Mouse (Mus musculus) heart, adult 2 months (tissue): Measurements from ENCODE around the gene Mapk12. TPM values are rescaled to one million over a fixed set of nuclear protein-coding genes. Genes with fewer than 3 reads are reported as not detected.

Experiments used
- DNase-seq, 2 experiments: peaks; one replicate each; pipeline ENCODE4 v3.0.0; 2021
- H3K27ac ChIP-seq: fragments of 200-600 bp; 2 replicates; pipeline ENCODE4 v1.8.1; 2022
- H3K27me3 ChIP-seq: fragments of 200-500 bp; 2 replicates; pipeline ENCODE4 v1.6.1; 2012; ENCODE audit warnings: mild to moderate bottlenecking, low read length, inconsistent platforms, mixed read lengths; ENCODE audit not compliant: control insufficient read depth, insufficient read depth
- H3K36me3 ChIP-seq: fragments of 200-500 bp; 2 replicates; pipeline ENCODE4 v1.6.1; 2012; ENCODE audit warnings: low read length, inconsistent platforms; ENCODE audit not compliant: control insufficient read depth, insufficient read depth
- H3K4me1 ChIP-seq: fragments of 200-500 bp; 2 replicates; pipeline ENCODE4 v1.6.1; 2011; ENCODE audit warnings: low read length; ENCODE audit not compliant: control insufficient read depth, insufficient read depth
- H3K4me3 ChIP-seq: fragments of 200-600 bp; 2 replicates; pipeline ENCODE4 v1.8.1; 2022
- H3K79me2 ChIP-seq: fragments of 200-500 bp; replicated peaks from 2 replicates; pipeline ENCODE4 v1.6.1; 2012; ENCODE audit warnings: mild to moderate bottlenecking, inconsistent platforms, low read length, moderate library complexity, mixed read lengths; ENCODE audit not compliant: control insufficient read depth, insufficient read depth
- H3K9ac ChIP-seq: fragments of 200-500 bp; 2 replicates; pipeline ENCODE4 v1.6.1; 2012; ENCODE audit warnings: low read depth, mild to moderate bottlenecking, control low read depth, inconsistent platforms, low read length, mixed read lengths
- CTCF ChIP-seq: fragments of 200-600 bp; IDR thresholded peaks from 2 replicates; pipeline ENCODE4 v1.8.1; 2022; ENCODE audit warnings: antibody characterized with exemption, mild to moderate bottlenecking, moderate library complexity
- EP300 ChIP-seq: fragments of 200-500 bp; IDR thresholded peaks from 2 replicates; pipeline ENCODE4 v1.6.1; 2011; ENCODE audit warnings: low read depth, low read length, control low read depth; ENCODE audit not compliant: insufficient read depth
- POLR2A ChIP-seq: fragments of 200-500 bp; IDR thresholded peaks from 2 replicates; pipeline ENCODE4 v1.6.1; 2011; ENCODE audit warnings: mild to moderate bottlenecking, low read depth, low read length, control low read depth; ENCODE audit not compliant: insufficient read depth
- WGBS: fragments of 180-500 bp; shearing (Covaris S2); methylation state at CpG from one replicate; pipeline ENCODE4 v1.1.7; 2018; 5-methylcytosine and 5-hydroxymethylcytosine counted together
- intact Hi-C: fragments of 180-260 bp; cut with DNase I; formaldehyde crosslinking; loops from one replicate; pipeline ENCODE4 v1.15.1; 2025
- polyA plus RNA-seq: library from polyadenylated mRNA; depleted of rRNA; stranded (reverse); fragments of >200 nt; gene quantifications from 2 replicates; pipeline ENCODE4 v1.2.3, GENCODE M21; 2012
- total RNA-seq, 2 experiments: library from RNA; stranded (reverse); gene quantifications; 2 replicates each; pipeline ENCODE4 v1.2.3; 2021

The Mapk12 gene
- total and polyA plus RNA-seq, 3 experiments, result 20.7 to 30.5 (median 21.1) TPM

DNA sequence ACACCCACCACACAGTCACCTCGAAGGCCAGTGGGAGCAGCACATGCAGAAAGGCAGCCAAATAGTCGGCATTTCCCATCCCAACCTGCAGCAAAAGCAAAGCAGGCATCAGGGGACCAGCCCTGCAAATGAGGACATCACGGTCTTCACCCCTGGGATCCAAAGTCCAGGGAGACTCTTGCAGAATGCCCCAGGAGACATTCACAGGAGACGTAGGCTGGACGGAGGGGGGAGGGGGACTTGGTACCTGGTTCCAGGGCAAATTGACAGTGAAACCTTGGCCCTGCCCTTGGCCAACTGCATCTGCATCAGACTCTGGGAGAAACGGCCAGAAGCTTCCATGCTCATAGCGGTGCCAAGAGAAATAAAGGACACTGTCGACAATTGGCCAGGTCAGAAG, 13.9 kb downstream of the Mapk12 start:
- Histone ChIP-seq H3K27ac (no peak overlapping the region), H3K27me3 (no peaks in the 10 kb centered on the region), H3K4me1 (peaks cover 14% of the 10 kb centered on the region), H3K4me3 (no peak overlapping the region), H3K36me3 (no peaks in the 10 kb centered on the region), H3K9ac (no peak overlapping the region), H3K79me2 (peaks cover 2% of the 10 kb centered on the region; the same call in 1 of the 2 replicates)
- DNase-seq, result no peak
- TF ChIP-seq EP300 (no peak), CTCF (no peak), POLR2A (no peak)
- intact Hi-C loops, result no loop called here
- 88% methylated on average over 8 of the region's 8 CpGs for WGBS

DNA sequence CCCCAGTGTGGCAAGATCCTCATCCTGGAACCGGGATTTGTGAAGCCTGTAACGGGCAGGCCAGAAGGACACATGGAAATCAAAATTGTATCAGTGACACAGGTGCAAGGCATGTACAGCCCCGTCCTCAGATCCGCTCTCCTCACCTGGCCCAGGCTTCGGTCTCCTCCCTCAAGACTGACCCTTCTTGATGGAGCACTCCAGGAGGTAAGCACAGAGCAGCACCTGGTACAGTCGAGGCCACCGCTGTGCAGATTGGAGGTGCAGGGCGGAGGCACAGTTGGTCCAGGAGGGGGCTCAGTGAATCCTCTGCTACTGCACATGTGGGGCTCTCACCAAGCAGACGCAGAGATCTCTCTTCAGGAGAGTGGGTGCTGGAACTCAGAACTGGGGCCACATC, 15.2 kb downstream of the Mapk12 start:
- TF ChIP-seq CTCF (no peak), EP300 (no peak), POLR2A (no peak)
- H3K27ac ChIP-seq, result no peak overlapping the region
- 95% methylated on average over 9 of the region's 9 CpGs for WGBS
- intact Hi-C loops, result no loop called here
- H3K79me2 ChIP-seq, result peaks cover 2% of the 10 kb centered on the region; the same call in 1 of the 2 replicates
- H3K27me3 ChIP-seq, result no peaks in the 10 kb centered on the region
- DNase-seq, result no peak
- H3K4me1 ChIP-seq, result peaks cover 16% of the 10 kb centered on the region
- no peaks in the 10 kb centered on the region for H3K36me3 ChIP-seq
- no peak overlapping the region for H3K9ac ChIP-seq
- no peak overlapping the region for H3K4me3 ChIP-seq

DNA sequence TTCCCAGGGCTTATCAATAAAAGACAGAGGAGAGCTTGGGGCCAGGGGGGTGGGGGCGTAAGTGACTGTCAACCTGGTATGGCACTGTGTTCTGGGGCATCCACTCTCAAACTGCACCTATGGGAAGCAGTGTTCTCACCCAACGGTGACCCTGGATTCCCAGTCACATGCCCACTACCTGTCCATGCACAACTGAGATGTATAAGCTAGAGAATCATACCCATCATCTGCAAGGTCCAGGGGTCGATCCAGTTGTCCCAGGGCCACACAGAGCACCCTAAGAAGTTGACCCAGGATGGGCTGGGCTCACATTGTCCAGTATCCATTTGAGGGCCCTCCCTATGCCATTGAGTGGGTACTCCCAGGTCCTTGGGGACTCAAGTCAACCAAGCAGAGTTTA, 16.2 kb downstream of the Mapk12 start:
- DNase-seq, result no peak
- no peak overlapping the region for H3K9ac ChIP-seq
- H3K36me3 ChIP-seq, result no peaks in the 10 kb centered on the region
- WGBS, result 92% methylated on average over 3 of the region's 3 CpGs
- intact Hi-C loops, result loop anchor here (5.0 kb wide), 1 partner anchor 33 kb away; no protein-coding TSS in a partner anchor
- H3K4me1 ChIP-seq, result peaks cover 16% of the 10 kb centered on the region
- no peak for TF ChIP-seq CTCF
- TF ChIP-seq EP300, result no peak
- TF ChIP-seq POLR2A, result no peak
- H3K27me3 ChIP-seq, result no peaks in the 10 kb centered on the region
- no peak overlapping the region for H3K4me3 ChIP-seq
- no peak overlapping the region for H3K27ac ChIP-seq
- peaks cover 4% of the 10 kb centered on the region; the same call in 1 of the 2 replicates for H3K79me2 ChIP-seq

DNA sequence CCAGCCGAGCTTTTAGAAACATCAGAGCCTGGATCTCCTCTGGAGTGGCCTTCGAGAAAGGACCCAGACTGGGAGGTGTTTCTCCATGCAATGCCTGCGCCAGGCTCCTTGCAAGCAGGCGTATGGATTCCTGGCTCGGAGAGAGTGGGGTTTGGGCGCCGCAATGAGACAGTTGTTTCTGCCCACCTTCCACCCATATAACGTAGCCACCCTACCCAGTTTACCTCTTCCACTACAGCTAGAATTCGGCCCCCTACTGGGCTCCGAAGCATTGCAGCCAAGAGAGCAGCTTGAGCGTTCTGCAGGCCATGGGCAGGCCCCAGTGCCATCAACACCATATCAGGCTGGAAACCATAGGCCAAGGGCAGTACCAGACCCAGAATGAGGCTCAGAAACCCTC, 16.9 kb downstream of the Mapk12 start:
- intact Hi-C loops, result loop anchor here (2.0 to 5.0 kb wide), 2 partner anchors 17 to 34 kb away; partner anchors contain the start of gene Mapk12
- H3K27ac ChIP-seq, result peak overlapping the region; percentile 85
- DNase-seq, result no peak
- H3K4me3 ChIP-seq, result peak overlapping the region; percentile 93
- TF ChIP-seq POLR2A, result no peak
- peak; percentile 18; the same call in 1 of the 2 replicates for TF ChIP-seq CTCF
- H3K9ac ChIP-seq, result peak overlapping the region; percentile 58
- no peaks in the 10 kb centered on the region for H3K36me3 ChIP-seq
- peaks cover 13% of the 10 kb centered on the region for H3K4me1 ChIP-seq
- H3K27me3 ChIP-seq, result no peaks in the 10 kb centered on the region
- H3K79me2 ChIP-seq, result peaks cover 4% of the 10 kb centered on the region; the same call in 1 of the 2 replicates
- WGBS, result 47% methylated on average over 11 of the region's 11 CpGs

DNA sequence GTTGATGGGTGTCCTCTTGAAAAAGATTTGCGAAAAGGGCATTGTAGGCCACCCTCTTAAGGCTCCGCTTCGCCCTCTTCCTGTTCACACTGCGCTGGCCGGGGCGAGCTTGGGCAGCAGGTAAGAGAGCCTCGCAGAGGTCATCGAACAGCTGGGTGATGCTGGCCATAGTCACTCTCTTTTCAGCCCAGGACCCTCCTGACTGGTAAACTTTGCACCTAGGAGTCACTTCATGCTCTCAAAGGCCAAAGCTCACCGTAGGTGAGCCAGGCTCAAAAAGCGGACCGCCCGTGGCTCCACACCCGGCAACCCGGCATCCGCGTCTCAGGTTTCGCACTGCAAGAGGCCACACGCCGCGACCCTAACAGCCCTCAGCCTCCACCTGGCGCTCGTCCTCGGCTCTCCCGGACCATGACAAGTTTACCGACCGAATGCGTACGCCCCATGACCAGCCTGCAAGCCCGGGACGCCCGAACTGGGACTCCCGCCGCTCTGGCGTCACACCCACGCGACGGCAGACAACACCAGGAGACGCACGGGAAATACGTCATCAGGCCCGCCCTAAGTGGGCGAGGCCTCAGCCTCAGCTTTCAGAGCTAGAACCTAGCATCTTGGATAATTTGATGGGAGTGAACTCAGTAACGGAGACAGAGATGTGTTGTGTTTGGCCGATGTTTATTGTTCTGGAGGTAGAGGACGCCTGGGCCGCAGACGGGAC, 17.7 kb downstream of the Mapk12 start, which contains the start of gene Tubgcp6:
TSS of gene Tubgcp6 (minus strand) at position 464 of the 718 bp plus-strand sequence.
- peak within 1 kb of the TSS; percentile 79 for H3K9ac ChIP-seq
- TF ChIP-seq CTCF (no peak), POLR2A (peak; percentile 90), EP300 (peak; percentile 66)
- DNase-seq, result peak; percentile 94 to 98
- H3K4me1 ChIP-seq, result peaks cover 13% of the 10 kb centered on the region
- intact Hi-C loops, result loop anchor here (2.0 to 5.0 kb wide), 2 partner anchors 18 to 34 kb away; partner anchors contain the start of gene Mapk12
- peak within 1 kb of the TSS; percentile 85 for H3K27ac ChIP-seq
- peaks cover 4% of the 10 kb centered on the region; the same call in 1 of the 2 replicates for H3K79me2 ChIP-seq
- peak within 1 kb of the TSS; percentile 93 for H3K4me3 ChIP-seq
- H3K36me3 ChIP-seq, result no peaks in the 10 kb centered on the region
- WGBS, result under 1% methylated on average over 47 of the region's 47 CpGs
- H3K27me3 ChIP-seq, result no peaks in the 10 kb centered on the region

DNA sequence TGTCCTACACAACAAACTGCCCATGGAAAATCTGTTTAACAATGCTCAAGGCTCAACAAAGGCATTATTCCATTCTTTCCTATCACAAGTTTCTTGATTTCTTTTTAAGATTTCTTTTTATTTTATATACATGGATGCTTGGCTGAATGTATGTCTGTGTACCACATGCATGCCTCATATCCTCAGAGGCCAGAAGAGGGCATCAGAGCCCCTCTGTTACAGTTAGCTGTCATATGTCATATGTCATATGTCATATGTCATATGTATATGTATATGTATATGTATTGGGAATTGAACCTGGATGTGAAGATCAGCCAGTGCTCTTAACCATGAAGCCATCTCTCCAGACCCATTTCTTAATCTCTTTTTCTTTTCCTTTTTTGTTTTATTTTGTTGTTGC, 22.5 kb downstream of the Mapk12 start:
- Histone ChIP-seq H3K79me2 (peaks cover 5% of the 10 kb centered on the region; the same call in 1 of the 2 replicates), H3K27ac (no peak overlapping the region), H3K9ac (no peak overlapping the region), H3K4me3 (no peak overlapping the region), H3K4me1 (peaks cover 5% of the 10 kb centered on the region), H3K36me3 (no peaks in the 10 kb centered on the region), H3K27me3 (no peaks in the 10 kb centered on the region)
- TF ChIP-seq CTCF, result peak; percentile 71
- TF ChIP-seq POLR2A, result no peak
- no peak for TF ChIP-seq EP300
- no peak for DNase-seq
- intact Hi-C loops, result loop anchor here (10.0 kb wide), 1 partner anchor 183 kb away; no protein-coding TSS in a partner anchor
